Mouse (Mus musculus) E14TG2a.4 (cell line): ENCODE measurements around the gene Wipf1.

ENCODE experiments used
- CTCF ChIP-seq: conservative IDR thresholded peaks from 2 replicates; pipeline ENCODE4 v1.5.1; 2014; ENCODE audit warnings: low read length
- NANOG ChIP-seq: IDR thresholded peaks from 2 replicates; pipeline ENCODE4 v1.6.1; 2014; ENCODE audit warnings: borderline replicate concordance, low read length, mixed read lengths
- POU5F1 ChIP-seq: IDR thresholded peaks from 2 replicates; pipeline ENCODE4 v1.6.1; 2014; ENCODE audit warnings: low read length, borderline replicate concordance

- no peak for TF ChIP-seq CTCF
- no peak for TF ChIP-seq NANOG
- TF ChIP-seq POU5F1, result no peak
These were observed 143.7 kb downstream of the Wipf1 start for GRCm38 (mm10) chr2:73385641-73386355.
